Mouse (Mus musculus) gastrocnemius, postnatal 36 days (tissue): ENCODE data around the gene Gm17455. TPM values are rescaled to one million over a fixed set of nuclear protein-coding genes. Genes with fewer than 3 reads are reported as not detected.
A peak's percentile ranks its signal among the peaks of the same experiment; 100 is the strongest.

Experiments
- DNase-seq, 2 experiments: peaks; one replicate each; pipeline ENCODE4 v3.0.0; 2022
- intact Hi-C: fragments of 180-260 bp; cut with DNase I; formaldehyde crosslinking; loops from one replicate; pipeline ENCODE4 v1.15.1; 2025
- total RNA-seq, 2 experiments: library from RNA; stranded (reverse); gene quantifications; 2 replicates each; pipeline ENCODE4 v1.2.3; 2021

Gene Gm17455
- total RNA-seq, 2 experiments from 2014 or later = not detected

DNA sequence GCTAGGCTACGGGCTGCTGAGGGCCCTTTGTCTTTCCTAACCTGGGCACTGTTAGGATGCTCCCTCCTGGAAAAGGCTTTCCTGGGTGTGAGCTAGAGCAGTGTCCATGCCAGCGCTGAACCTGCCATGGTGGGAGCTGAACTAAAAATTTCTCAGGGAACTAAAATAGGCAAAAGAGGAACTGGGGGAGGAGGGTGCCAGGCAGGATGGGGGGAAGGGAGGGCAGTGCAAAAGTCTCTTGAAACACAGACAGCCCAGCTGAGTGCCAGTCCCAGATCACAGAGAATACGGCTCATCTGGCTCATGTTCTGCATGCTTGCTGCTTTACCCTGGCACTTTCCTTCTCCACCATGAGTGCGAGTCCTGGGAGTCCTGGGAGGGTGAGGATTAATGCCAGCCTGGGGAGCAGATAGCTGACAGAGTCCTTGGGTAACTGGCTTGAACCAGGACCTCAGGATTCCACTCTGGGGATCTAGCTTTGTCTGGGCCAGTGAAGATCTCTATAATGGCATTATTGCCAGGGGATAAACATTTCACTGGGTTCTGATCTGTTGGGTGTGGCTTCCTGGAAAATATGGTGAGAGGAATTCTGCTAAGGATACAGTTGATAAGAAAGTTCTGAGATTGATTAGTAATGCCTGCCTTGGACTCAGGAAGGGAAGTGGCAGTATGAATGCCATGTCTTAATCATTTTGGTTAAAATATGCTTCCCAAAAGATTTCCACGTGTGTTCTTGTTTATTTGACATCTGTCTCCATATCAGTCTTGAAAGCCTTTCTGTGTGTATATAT lies 27.7 kb upstream of the Gm17455 start:
- intact Hi-C loops = no loop called here
- DNase-seq = no peak

DNA sequence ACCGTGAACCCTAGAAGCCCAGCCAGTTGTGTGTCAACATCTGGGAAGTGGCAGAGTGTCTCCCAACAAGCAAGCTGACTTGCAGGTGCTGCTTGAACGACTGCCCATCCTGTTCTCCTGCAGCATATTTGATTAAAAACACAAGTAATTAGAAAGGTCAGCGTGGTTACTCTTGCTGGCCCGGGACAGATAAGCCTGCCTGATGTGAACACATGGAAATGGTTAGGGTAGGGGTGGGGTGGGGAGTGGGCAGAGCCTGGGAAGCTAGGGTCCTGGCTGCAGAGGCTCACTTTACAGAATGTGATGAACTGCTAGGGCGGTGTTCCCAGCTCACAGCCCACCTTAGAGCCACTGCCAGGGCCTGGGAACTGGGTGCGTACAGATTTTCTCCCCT lies 26.0 kb upstream of the Gm17455 start:
- intact Hi-C loops = no loop called here
- DNase-seq = no peak

DNA sequence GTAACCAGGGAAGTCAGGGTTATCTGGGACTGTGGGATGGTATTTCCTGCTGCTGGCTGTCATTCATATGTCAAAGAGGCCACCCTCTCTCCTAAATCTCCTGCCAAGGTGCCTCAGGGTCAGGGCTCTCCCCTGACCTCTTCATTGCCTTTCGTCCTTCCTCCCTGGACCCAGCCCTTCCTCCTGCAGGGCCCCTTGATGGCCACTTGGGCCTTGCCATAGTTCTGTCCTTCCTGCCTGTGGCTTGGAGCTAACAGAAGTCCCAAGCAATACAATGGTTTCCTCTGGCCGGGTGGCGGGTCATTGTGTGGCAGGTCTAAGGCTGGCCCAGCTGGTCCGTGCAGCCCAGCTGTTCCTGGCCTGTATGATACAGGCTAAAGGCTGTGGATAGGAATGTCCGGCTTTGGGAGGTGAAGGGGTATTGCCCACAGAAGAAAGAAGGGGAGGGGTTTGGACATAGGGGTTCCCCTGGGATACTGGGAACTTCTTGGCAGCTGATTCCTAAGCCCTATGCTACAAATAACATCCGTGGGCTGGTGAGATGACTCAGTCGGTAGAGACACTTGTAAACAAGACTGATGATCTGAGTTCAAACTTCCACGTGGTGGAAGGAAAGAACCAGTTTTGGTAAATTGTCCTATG lies 25.5 kb upstream of the Gm17455 start:
- intact Hi-C loops = no loop called here
- peak in 1 of 2 experiments; percentile 44 for DNase-seq

DNA sequence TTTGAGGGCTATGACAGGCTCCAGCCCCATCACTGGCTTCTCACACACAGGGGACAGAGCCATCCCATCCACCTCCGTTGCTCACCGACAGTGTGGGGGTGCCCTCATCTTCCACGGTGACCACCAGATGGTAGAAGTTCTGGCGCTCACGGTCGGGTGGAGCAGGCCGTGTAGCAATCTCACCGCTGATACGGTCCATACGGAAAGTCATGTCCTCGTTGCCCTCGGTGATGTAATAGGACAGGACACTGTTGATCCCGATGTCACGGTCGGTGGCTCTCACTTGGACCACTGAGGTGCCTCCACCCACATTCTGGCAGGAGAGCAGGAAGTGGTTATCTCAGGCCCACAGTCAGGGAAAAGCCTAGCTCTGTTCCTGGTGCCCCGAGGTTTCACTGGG lies 22.8 kb upstream of the Gm17455 start:
- no peak for DNase-seq
- intact Hi-C loops = no loop called here

DNA sequence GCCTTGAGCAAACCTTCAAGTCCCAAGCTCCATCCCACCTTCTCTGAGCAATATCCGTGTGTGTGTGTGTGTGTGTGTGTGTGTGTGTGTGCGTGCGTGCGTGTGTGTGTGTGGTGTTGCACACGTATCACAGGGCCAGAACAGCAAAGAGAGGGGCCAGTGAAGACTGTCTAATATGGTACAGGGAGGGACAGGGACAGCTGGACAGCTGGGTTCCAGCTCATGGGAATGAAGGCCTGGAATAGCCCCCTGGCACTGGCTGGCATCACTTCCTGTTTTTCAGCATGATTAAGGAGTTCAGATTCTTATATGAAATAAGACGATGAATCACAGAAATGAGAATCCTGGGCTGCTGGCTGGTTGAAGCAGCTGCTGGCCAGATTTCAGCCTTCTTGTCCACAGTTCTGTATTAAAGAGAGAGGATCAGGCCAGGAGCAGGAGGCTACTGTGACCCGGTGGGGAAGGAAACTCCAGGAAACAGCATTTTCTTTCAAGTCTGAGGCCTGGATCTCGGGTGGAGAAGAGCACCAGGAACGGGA lies 20.0 kb upstream of the Gm17455 start:
- intact Hi-C loops = no loop called here
- no peak for DNase-seq

DNA sequence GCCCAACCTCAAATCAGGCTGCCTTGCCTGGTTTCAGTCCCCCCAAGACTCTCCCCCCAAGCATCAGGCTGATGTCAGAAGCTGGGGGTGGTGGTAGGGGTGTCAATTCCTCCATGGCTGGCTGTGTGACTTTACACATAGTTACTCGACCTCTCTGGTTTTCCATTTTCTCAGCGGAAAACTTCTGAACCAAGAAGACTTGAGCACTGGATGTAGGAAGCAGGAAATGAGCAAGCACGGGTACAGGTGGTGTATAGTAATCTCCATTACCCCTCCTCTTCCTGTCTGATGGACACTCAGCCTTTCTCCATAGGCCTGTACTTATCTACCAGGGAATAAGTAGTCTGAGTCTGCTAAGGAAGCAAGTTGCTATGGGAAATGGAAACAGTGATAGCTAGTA lies 19.3 kb upstream of the Gm17455 start:
- DNase-seq = no peak
- intact Hi-C loops = no loop called here

DNA sequence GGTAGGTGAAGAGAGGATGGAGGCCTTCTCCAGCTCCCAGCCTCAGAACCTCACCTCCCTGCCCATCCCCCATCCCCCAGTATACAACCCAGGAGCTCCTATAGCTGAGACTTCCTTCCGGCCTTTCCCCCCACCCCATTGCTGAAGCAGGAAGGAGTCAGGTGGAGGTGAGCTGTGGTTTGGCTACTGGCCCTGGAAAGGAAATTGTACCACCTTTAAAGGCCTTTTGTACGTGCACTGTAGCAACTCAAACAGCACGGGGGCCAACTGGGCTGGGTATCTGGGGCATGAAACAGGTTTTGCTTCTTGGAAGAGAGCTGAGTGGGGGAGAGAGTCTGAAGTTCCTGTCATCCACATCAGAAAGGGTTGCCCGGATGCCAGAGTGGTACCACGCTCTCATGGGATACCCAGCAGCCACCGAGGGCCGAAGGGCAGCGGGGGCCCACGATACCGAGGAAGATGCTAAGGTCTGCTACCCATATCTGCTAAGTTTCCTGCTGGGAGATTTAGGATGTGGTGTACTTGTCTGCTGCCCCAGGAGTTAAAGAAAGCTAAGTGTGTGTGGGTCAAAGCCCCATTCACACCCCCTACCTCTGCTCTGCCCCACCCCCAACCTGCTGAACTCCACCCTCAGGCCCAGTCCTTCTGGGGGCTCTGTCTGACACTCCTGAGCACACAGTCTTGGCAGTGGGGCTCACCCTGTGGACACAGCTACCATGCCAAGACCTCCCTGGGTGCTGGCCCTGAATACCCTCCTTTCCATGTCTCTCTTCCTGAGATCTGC lies 18.2 kb upstream of the Gm17455 start:
- intact Hi-C loops = no loop called here
- DNase-seq = no peak

DNA sequence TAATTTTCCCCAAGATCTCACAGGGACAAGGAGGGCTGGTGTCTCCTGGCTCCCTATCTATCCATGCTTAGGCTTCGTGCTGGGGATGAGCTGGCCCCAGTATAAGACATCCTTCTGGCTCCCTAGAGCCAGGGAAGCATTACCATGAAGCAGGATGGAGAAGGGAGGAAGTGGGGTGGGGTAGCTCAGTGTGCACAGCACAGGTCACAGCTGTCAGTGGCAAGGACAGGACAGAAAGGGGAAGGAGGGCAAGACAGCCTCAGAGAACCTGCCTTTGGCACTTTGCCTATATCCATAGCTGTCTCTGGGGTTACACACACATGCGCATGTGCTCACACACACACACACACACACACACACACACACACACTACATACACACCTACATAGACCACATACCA lies 11.2 kb upstream of the Gm17455 start:
- intact Hi-C loops = no loop called here

DNA sequence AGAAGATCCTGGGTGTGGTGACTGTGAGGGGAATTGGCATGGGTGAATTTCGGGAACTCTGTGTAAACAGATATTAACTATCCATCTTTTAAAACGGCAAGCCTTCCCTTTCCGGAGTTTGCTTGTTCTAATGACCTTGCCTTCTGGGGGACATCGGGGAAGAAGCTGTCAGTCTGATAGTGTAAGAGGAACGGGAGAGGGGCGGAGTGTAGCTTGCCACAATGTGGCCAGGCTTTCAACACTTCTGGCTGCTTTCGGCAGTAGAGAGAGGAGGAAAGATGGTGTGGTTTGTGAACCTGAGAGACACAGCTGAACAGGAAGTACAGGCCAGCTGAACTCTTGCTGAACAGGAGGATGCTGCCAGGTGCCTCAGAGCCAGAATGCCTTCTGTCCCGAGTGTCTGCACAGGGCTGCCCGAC lies 10.1 kb upstream of the Gm17455 start:
- intact Hi-C loops = no loop called here
- no peak for DNase-seq

More for the DNA sequence above, 11.2 kb upstream of the Gm17455 start:
- no peak for DNase-seq

DNA sequence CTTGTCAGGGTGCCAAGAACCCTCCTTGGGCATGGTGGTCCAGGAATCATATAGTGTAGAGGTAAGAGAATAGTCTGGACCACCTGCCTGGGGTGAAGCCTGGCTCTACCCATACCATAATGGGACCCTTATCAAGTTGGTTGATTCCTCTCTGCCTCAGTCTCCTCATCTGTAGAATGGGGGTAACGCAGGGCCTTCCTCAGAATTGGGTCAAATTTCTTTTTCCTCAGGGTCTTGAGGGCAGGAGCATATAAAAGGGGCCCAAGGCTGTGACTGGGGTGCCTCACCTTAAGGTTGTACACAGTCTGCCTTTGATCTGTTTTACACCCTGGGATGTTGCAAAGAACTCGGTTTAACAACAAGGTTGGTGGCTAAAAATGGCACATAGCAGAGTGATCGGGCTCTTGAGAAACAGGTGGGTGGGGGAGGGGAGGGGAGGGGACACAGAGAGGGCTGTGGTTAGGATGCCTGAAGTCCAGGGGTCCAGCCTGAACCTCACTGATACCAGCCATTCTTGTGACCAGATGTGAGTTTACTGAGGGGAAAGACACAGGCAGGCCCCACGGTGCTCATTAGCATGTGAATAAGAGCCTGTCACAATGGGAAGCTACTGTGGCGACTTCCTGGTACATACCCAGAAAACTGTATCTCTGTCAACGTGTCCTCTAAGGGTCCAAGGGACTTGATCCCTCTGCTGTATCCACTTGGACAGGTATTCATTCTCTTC lies 9.2 kb upstream of the Gm17455 start:
- intact Hi-C loops = no loop called here
- DNase-seq = no peak

DNA sequence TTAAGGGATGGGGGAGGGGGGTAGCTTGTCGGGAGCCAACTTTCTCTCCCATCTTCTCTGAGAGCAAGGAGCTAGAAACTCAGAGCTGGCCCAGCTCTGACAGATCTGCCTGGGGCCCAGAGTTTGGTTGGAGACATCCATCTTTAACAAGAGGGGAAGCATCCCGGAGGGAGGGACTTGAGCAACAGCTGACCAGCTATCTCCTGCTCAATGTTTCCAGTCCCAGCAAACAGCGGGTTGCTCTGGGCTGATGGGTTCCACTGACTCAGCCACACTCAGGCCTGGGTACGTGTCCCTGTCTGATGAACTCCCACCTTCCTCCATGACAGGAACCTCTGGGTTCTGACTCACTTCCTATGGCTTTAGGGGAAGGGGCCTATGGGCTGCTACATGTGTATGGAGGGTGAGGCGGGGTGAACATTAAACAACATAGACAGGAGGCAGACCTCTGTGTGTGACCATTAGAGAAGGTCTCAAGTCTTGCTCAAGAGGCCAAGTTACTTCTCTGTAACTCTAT lies 8.6 kb upstream of the Gm17455 start:
- intact Hi-C loops = no loop called here
- no peak for DNase-seq

DNA sequence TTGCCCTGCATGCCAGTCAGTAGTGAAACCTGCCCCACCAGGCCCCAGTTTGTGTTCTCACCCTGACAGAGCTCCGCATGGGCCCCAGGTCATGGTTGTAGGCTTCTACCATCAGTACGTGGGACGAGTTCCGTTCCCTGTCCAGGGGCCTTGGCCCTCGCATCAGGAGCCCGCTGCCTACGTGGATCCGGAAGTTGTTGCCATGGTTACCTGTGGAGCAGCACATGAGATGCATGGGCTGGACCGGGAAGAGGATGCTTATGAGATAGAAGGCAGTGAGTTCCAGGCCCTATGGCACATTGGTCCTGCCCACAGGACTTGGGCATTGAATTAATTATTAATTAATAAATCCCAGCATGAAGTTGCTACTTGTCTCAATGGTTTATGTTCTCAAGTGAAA lies 7.9 kb upstream of the Gm17455 start:
- intact Hi-C loops = no loop called here
- no peak for DNase-seq

DNA sequence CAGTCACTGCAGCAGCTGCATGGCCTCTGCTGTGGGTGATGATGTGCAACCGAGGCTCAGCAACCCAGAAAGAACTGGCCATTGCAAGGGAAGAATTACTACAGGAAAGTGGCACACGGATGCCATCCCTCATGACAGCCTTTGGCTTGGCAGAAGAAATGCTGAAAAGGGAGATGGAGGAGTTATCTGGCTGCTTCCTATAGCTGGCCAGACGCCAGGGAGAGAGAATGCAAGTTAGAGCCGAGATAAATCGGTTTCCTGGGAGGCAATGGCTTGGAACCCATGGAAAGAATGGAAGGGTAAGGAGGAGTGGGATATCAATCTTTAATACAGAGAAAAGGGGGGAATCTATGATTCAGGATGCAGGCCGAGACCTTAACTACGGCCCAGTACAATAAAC lies 4.6 kb upstream of the Gm17455 start:
- intact Hi-C loops = no loop called here
- DNase-seq = no peak

DNA sequence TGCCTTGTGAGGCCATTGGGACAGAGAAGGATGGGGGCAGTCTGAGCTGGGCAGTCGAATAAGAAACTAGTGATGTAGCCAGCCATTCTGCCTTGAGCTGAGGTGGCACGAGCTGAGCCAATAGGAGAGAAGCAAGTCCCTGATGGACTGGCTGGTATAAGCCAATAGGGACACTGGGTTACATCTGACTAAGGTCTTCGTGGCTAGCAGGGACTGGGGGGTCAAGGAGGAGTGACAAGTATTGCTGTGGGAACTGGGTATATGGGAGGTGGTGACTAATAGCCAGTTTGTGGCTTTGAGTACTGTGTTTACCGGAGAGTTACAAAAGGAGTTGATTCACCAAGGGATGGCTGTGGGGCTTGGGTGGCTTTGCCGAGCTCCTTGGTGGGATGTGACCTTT lies 3.9 kb upstream of the Gm17455 start:
- DNase-seq = no peak
- intact Hi-C loops = no loop called here

DNA sequence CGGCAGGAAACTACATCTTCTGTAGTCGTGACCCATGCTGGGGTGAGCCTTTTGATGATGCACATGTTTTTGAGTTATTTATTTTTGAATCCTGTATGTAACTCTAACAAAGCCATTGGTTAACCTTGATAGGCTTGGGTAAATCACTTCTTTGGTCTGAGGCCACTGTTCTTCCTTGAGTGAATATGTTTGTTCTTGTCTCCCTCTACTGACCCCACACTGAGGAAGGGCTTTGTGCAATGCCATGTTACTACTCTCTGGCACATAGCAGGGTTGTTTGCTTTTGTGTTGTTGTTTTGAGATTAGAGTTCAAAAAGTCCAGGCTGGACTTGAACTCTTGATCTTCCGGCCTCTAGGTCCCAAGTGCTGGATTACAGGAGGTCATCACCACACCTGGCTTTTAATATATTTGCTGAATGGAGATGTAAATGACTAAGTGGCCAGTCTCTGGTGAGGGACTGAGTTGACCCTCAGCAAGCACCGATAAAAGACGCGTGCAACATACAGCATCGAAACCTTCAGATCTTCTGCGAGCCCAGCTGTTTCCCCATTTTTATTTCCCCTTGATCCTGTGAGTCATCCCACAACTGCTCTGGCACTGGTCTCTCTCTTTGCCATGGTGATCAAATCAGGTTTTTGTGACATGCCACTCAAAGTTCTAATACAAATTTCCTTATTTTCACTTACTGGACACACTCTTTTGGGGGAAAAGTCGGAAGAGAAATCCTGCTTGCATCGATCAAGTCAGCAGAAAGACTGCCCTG lies 1.3 kb upstream of the Gm17455 start:
- intact Hi-C loops = no loop called here
- DNase-seq = no peak

DNA sequence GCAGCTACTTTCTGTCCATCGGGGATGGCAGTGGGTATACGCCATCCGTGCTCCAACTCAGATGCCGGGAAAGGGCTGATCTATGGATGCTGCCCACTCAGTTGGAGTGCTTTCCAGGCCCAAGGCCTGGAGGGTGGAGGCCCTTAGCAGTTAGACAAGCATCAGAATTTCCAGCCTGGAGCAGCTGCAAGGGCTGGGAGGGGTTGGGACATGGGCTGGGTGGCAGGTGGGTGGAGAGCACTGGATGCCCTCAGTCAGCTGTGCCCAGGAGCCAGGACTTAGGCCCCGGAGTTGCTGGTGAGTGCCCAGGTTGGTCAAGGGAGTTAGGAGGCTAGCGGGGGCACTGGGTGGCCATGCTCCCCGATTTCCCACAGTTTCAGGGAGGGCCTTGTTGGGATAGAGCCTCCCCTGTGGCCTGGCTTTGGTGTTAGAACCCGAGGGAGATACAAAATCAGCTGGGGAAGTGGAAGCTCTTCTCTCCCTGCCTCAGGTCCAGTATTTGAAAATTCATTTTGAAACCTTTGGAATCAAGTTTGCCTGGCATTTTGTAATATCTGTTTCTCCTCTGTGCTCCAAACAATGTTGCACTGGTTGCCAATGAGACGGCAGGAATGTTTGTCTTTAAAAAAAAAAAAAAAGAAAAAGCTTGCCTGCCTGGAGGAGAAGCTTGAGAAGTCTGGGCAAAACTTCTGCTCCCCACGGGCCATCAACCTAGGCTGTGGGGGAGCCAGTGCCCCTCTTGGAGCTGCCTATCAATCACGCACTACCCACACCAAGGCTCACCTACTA lies 1.2 kb downstream of the Gm17455 start:
- peak in 1 of 2 experiments; percentile 21 for DNase-seq
- intact Hi-C loops = no loop called here

DNA sequence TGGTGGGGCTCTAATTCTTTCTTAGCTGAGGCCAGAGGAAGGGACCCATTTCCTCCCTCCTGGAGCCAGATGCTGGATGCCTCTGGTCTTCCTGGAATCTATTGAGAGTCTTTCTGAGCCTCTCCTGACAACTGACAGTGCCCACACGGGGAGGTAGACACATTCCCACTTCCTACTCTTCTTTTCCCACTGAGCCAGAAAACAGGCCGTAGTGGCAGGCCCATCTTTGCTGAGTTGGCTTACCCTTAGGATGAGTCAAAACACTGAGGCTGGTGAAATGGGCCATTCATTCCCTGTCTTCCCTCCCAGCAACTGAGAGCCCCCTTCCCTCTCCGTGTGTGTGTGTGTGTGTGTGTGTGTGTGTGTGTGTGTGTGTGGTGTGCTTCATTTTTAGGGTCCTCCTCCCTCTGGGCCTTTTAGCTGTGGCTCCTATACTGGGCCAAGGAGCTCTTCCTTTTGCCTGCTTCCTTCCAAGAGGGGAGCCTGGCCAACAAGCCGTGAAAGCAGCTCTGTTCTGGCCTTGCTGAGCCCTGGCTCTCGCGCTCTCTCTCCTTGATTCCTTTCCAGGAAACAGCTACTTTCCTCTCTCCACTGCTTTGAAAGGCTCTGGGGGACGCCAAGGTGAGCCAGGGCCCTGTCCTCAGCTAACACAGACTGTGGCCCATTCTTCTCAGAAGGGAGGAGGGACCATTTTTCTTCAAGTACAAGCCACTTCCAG lies 6.1 kb downstream of the Gm17455 start:
- peak; percentile 41 to 59 for DNase-seq
- intact Hi-C loops = loop anchor here (2.0 kb wide), 1 partner anchor 59 kb away; the partner anchor contains the start of gene Vsir

DNA sequence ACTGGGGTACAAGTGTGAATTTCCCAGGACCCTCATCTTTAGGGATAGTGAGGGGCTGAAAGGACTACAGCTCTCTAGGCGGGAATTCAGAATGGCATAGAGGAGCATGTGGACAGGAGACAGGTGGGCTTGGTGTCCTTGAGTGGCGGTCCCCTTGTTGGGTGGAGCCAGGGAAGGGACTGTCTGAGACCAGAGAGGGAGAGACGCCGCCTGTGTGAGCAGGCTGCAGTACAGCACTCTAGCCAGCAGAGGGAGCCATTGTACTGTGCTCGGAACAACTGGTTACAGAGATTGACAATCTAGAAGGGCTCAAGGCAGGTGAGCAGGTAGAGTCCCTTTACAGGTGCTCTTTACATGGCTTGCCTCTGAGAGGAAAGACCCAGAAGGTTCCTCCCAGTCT lies 8.3 kb downstream of the Gm17455 start:
- intact Hi-C loops = loop anchor here (2.0 kb wide), 1 partner anchor 61 kb away; the partner anchor contains the start of gene Vsir

More for the DNA sequence above, 8.3 kb downstream of the Gm17455 start:
- peak; percentile 38 to 58 for DNase-seq
